Mouse (Mus musculus) midbrain, embryonic 12.5 days (tissue): ENCODE data around the gene Ccdc54. TPM values are rescaled to one million over a fixed set of nuclear protein-coding genes. Genes with fewer than 3 reads are reported as not detected.
A peak's percentile ranks its signal among the peaks of the same experiment; 100 is the strongest.

Source experiments
- ATAC-seq: fragments of 200-750 bp; cut with Nextera tagmentation; 2 replicates; pipeline ENCODE4 v1.8.0; 2017; ENCODE audit warnings: low read depth, moderate TSS enrichment, moderate library complexity; ENCODE audit not compliant: low FRiP score
- H3K27ac ChIP-seq: fragments of 300-500 bp; sonication (generic); replicated peaks from 2 replicates; pipeline ENCODE4 v1.5.1; 2016; ENCODE audit warnings: mild to moderate bottlenecking
- H3K27me3 ChIP-seq: fragments of 300-500 bp; sonication (generic); 2 replicates; pipeline ENCODE4 v1.6.1; 2016; ENCODE audit warnings: mild to moderate bottlenecking
- H3K36me3 ChIP-seq: fragments of 300-500 bp; sonication (generic); 2 replicates; pipeline ENCODE4 v1.6.1; 2016
- H3K4me1 ChIP-seq: fragments of 300-500 bp; sonication (generic); 2 replicates; pipeline ENCODE4 v1.6.1; 2016
- H3K4me2 ChIP-seq: fragments of 300-500 bp; sonication (generic); replicated peaks from 2 replicates; pipeline ENCODE4 v1.6.1; 2016; ENCODE audit warnings: mild to moderate bottlenecking, moderate library complexity
- H3K4me3 ChIP-seq: fragments of 300-500 bp; sonication (generic); 2 replicates; pipeline ENCODE4 v1.5.1; 2016; ENCODE audit warnings: mild to moderate bottlenecking
- H3K9ac ChIP-seq: fragments of 300-500 bp; sonication (generic); replicated peaks from 2 replicates; pipeline ENCODE4 v1.6.1; 2016; ENCODE audit warnings: mild to moderate bottlenecking, moderate library complexity
- H3K9me3 ChIP-seq: fragments of 300-500 bp; sonication (generic); 2 replicates; pipeline ENCODE4 v1.6.1; 2016; ENCODE audit warnings: mild to moderate bottlenecking
- WGBS: fragments of 180-500 bp; shearing (Covaris S2); methylation state at CpG from one replicate; pipeline ENCODE4 v1.1.7; 2016; 5-methylcytosine and 5-hydroxymethylcytosine counted together
- polyA plus RNA-seq: library from polyadenylated mRNA; unstranded; fragments of >200 nt; fragmentation: Nextera tagmentation; extraction: Ambion mirVana; gene quantifications from 2 replicates; pipeline ENCODE4 v1.2.1, GENCODE M21; 2016

The Ccdc54 gene
- polyA plus RNA-seq, result not detected in 2 replicates

DNA sequence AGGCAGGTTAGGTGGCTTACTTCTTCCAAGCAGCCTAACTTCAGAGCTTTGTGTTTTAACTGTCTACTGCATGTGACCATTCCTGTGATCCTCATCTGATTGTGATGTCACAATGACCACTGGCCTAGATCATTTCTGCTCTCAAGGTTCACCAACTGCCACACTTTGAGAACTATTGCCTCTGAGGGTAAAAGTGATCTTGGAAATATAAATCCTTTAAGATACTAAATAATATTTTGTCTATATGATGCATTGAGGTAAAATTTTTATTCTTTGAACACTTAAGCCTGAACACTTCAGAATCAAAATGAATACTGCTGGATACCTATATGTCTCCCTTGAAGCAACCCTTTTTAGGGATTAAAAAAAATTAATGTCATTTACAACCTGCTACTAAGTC is at the start of gene Ccdc54:
Gene Ccdc54 (minus strand): TSS at position 101 of the 400 bp plus-strand sequence.
- Histone ChIP-seq H3K4me1 (no peaks in the 10 kb centered on the region), H3K9ac (no peak within 1 kb of the TSS), H3K27me3 (peaks cover 3% of the 10 kb centered on the region; the same call in 1 of the 2 replicates), H3K36me3 (no peaks in the 10 kb centered on the region), H3K4me3 (no peak within 1 kb of the TSS), H3K4me2 (no peak within 1 kb of the TSS), H3K9me3 (no peaks in the 10 kb centered on the region), H3K27ac (no peak within 1 kb of the TSS)
- no peak for ATAC-seq

DNA sequence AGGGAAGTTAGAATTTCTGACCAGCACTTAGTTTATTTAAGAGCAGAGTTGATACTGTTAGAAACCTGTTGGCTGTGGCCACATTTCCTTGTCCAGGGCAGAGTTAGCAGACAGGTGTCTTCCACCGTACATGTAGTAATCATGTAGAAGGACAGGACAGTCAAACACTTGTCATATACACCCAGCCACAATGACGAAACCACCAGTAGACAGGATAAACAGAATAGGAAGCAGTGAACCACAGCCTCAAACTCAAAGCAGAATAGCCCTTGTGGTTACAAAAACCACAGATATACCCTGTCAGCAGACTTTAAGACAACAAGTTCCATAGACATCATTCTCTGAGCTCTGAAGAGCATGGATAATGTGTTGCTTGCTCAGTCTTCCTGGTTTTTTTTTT is 41.6 kb upstream of the Ccdc54 start:
- Histone ChIP-seq H3K36me3 (no peaks in the 10 kb centered on the region), H3K4me2 (no peak overlapping the region), H3K4me3 (no peak overlapping the region), H3K27ac (no peak overlapping the region), H3K27me3 (no peaks in the 10 kb centered on the region), H3K9me3 (no peaks in the 10 kb centered on the region), H3K9ac (no peak overlapping the region), H3K4me1 (no peaks in the 10 kb centered on the region)
- 87% methylated on average over 2 of the region's 2 CpGs for WGBS
- no peak for ATAC-seq

DNA sequence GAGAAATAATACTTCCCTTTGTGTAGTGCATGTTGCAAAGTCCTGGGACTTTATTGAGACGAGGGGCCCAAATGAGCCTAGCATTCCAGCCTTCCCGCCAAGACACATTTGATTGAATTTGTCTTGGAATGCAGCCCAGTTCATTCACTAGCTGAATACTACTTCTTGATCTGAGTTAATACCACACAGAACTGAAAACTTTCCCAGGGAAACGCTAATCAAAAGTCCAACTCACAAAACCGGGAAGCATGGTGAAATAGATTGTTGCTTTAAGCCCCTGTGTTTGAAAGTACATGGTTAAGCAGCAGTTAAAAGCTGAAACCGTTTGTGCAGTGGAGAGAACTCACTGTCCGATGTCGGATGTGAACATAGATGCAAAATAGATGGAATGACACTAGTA is 24.6 kb upstream of the Ccdc54 start:
- H3K9ac ChIP-seq, result no peak overlapping the region
- WGBS, result 44% methylated on average over 7 of the region's 7 CpGs
- ATAC-seq, result peak; percentile 66; the same call in 1 of the 2 replicates
- peak overlapping the region; percentile 46; the same call in 1 of the 2 replicates for H3K27ac ChIP-seq
- no peaks in the 10 kb centered on the region for H3K9me3 ChIP-seq
- H3K27me3 ChIP-seq, result peaks cover 29% of the 10 kb centered on the region
- no peaks in the 10 kb centered on the region for H3K4me1 ChIP-seq
- no peak overlapping the region for H3K4me3 ChIP-seq
- no peak overlapping the region for H3K4me2 ChIP-seq
- no peaks in the 10 kb centered on the region for H3K36me3 ChIP-seq

DNA sequence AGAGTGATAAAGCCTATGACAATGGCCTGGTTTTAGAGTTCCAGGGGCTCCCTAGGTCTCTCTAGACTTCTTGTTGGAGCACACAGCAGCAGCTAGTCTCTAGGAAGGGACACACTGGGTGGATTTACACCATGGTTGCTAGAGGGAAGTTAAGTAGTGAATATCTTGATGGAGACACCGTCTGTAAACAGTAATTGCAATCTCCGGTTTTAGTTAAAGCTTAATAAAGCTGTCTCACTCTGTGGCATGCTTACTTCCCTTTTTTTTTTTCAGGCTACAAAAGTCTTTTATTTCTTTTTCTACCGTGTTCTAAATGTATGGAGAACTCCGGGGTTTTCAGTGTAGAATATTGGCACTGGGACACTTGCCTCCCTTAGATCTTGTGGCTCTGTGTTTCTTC is 22.0 kb upstream of the Ccdc54 start:
- 77% methylated on average over 4 of the region's 4 CpGs for WGBS
- Histone ChIP-seq H3K36me3 (no peaks in the 10 kb centered on the region), H3K9me3 (no peaks in the 10 kb centered on the region), H3K4me2 (no peak overlapping the region), H3K4me1 (no peaks in the 10 kb centered on the region), H3K4me3 (no peak overlapping the region), H3K9ac (no peak overlapping the region), H3K27me3 (peaks cover 44% of the 10 kb centered on the region), H3K27ac (no peak overlapping the region)
- ATAC-seq, result no peak

DNA sequence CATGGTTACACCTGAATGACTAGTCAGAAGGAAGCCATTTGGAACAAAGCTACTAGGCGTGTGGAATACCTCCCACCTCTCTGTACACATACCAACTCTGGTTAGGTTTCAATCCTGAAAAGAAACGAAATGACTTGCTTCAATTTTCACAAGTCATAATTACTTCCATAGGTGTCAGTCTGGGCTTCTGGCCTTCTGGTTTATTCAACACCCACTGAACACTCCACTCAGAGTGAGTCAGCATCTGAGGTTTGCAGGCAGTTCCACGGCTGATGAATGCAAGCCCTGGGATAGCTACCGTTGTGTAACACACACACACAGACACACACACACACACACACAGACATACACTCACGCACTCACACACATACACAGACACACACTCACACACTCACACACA is 19.6 kb upstream of the Ccdc54 start:
- 80% methylated on average over 5 of the region's 5 CpGs for WGBS
- no peak overlapping the region for H3K9ac ChIP-seq
- no peaks in the 10 kb centered on the region for H3K9me3 ChIP-seq
- no peak overlapping the region for H3K4me3 ChIP-seq
- H3K27ac ChIP-seq, result no peak overlapping the region
- 0 out of 2 replicates have a peak, but pooled peaks cover 3% of the 10 kb centered on the region for H3K4me1 ChIP-seq
- no peak for ATAC-seq
- H3K27me3 ChIP-seq, result peaks cover 59% of the 10 kb centered on the region
- no peaks in the 10 kb centered on the region for H3K36me3 ChIP-seq
- H3K4me2 ChIP-seq, result no peak overlapping the region

DNA sequence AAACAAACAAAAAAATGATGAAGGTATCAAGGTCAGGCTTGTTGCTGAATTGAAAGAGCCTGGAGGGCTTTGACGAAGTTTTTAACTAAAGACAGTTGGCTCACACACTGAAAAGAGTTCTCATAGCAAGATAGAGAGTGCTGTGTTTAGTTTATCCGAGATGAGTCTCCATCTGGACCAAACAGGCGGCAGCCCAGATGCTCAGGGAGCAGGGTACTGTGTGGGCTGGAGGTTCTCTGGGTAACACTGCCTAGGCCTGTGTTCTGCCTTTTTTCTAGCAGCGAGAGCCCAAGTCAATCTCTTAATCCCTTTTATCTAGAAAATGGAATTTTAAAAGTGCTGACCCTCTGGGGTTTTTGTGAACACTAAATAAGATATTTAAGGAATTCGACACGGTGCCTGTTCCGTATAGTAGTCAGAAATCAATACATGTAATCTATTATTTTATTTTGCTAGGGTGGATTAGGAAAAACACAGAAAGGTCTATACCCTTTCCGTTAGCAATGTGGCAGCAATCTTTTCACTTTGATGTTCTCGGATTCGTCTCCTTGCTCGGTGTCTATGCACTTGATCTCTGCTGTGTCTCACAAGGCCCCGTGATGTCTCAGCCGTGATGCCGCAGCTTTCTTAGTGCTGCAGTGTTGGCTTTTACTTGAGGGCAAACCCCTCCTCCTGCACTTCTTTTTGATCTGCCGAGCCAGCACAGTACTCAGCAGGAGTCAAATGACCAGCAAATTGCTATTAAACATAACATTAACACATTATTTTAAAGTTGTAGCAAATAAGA is 17.0 kb upstream of the Ccdc54 start:
- no peak overlapping the region for H3K4me2 ChIP-seq
- ATAC-seq, result peak; percentile 88

DNA sequence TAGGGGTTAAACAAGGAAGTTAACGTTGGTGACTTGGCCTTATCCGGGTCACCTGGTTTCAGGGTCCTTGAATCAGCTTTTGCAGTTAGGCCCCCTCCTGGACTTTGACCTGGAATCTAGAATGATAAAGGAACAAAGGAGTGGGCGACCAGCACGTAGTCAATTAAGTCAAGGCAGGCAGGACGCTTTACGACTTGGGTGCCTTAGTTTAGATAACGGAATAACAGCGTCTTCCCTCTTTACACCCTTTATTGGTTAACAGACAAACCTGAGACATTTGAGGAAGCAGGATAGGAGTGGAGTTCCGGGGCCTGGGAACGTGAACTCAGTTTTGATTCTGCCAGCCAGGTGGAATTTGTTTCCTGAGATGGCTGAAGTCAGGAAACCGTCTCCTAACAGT is 13.9 kb upstream of the Ccdc54 start:
- Histone ChIP-seq H3K9ac (no peak overlapping the region), H3K9me3 (no peaks in the 10 kb centered on the region), H3K4me3 (no peak overlapping the region), H3K27me3 (peaks cover 71% of the 10 kb centered on the region), H3K27ac (no peak overlapping the region), H3K4me1 (0 out of 2 replicates have a peak, but pooled peaks cover 3% of the 10 kb centered on the region), H3K36me3 (no peaks in the 10 kb centered on the region), H3K4me2 (no peak overlapping the region)
- no peak for ATAC-seq
- 78% methylated on average over 11 of the region's 11 CpGs for WGBS

More for the DNA sequence above, 17.0 kb upstream of the Ccdc54 start:
- Histone ChIP-seq H3K36me3 (no peaks in the 10 kb centered on the region), H3K9me3 (no peaks in the 10 kb centered on the region), H3K4me3 (no peak overlapping the region), H3K27me3 (peaks cover 74% of the 10 kb centered on the region), H3K9ac (no peak overlapping the region), H3K4me1 (0 out of 2 replicates have a peak, but pooled peaks cover 3% of the 10 kb centered on the region), H3K27ac (no peak overlapping the region)
- 19% methylated on average over 15 of the region's 15 CpGs for WGBS

DNA sequence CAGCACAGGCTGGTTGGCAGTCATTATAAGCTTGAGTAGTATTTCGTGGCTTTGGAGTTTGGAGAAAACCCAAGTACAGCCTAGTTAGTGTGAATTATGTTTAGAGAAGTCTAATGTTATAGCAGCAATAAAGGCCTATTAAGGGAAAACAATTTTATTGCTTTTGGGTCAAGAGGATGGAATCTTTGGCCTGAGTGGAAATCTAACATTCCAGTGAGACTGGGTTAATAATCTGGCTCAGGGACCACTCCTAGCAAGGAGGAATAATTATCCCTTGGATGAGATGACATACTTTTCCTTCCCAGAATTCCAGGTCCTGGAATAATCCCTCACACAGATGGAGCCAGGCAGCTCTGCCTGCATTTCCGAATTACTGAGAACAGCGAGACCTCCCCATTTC is 11.0 kb upstream of the Ccdc54 start:
- no peak for ATAC-seq
- Histone ChIP-seq H3K27ac (no peak overlapping the region), H3K27me3 (peaks cover 65% of the 10 kb centered on the region), H3K4me2 (no peak overlapping the region), H3K4me1 (no peaks in the 10 kb centered on the region), H3K9me3 (no peaks in the 10 kb centered on the region), H3K4me3 (no peak overlapping the region), H3K9ac (no peak overlapping the region), H3K36me3 (no peaks in the 10 kb centered on the region)
- 77% methylated on average over 3 of the region's 3 CpGs for WGBS

DNA sequence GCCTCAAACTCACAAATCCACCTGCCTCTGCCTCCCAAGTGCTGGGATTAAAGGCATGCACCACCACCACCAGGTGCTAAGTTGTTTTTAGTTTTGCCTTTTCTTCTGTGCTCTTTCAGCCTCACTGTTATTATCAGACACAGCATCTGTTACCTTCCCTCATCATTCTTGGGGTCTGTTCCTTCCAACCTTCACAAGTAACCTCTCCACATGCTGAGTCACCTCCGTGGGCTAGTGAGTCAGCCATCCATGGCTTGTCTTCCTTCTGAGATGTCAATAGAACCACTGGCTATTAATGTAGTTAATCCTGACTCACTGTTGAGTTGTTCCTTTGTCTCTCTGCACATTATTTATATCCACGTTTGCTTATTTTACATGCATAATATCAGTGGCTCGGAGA is 9.7 kb upstream of the Ccdc54 start:
- no peak overlapping the region for H3K4me3 ChIP-seq
- no peak overlapping the region for H3K27ac ChIP-seq
- no peak overlapping the region for H3K4me2 ChIP-seq
- H3K27me3 ChIP-seq, result peaks cover 54% of the 10 kb centered on the region
- no peak overlapping the region for H3K9ac ChIP-seq
- WGBS, result 82% methylated on average over 3 of the region's 3 CpGs
- H3K36me3 ChIP-seq, result no peaks in the 10 kb centered on the region
- no peak for ATAC-seq
- no peaks in the 10 kb centered on the region for H3K9me3 ChIP-seq
- H3K4me1 ChIP-seq, result no peaks in the 10 kb centered on the region

DNA sequence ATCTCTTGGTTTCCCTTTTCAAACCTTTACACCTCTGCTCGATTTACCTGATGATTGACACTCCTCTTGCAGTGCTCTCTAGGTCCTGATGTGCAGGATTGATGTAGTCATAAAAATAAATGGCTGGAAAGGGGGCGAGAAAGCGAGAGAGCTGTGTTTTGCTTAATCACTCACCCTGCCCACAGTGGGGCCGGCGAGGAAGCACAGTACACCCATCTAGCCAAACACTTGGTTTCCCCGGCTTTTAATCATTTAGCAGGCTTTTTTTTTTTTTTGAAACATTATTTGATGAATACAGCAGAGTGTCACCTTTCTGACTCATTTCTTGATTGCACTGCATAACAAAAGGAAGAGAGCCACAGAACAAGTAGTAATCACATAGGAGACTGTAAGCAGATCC is 5.7 kb upstream of the Ccdc54 start:
- 85% methylated on average over 6 of the region's 6 CpGs for WGBS
- Histone ChIP-seq H3K9ac (no peak overlapping the region), H3K27ac (no peak overlapping the region), H3K36me3 (no peaks in the 10 kb centered on the region), H3K4me3 (no peak overlapping the region), H3K4me2 (no peak overlapping the region), H3K27me3 (peaks cover 20% of the 10 kb centered on the region), H3K4me1 (no peaks in the 10 kb centered on the region), H3K9me3 (no peaks in the 10 kb centered on the region)
- no peak for ATAC-seq

DNA sequence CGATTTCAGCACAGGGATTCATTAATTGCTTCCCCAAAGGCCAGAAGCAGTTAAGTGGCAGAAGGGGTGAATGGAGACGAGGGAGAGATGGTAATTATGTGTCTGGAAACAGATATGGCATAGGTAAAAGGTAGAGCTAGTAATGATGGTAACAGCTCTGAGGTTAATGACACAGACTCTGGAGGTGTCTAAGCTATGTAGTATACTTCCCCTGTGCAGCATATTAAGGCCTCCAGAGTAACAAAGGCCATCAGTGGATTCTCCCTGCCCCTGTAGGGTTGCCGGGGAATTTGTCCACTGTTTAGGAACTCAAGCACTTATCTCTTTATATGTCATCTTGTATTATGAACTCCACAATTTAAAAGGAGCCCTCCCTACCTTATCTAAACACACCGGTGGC is 5.2 kb upstream of the Ccdc54 start:
- no peaks in the 10 kb centered on the region for H3K4me1 ChIP-seq
- no peak overlapping the region for H3K4me3 ChIP-seq
- H3K27ac ChIP-seq, result no peak overlapping the region
- no peaks in the 10 kb centered on the region for H3K36me3 ChIP-seq
- H3K4me2 ChIP-seq, result no peak overlapping the region
- 70% methylated on average over 4 of the region's 4 CpGs for WGBS
- no peaks in the 10 kb centered on the region for H3K9me3 ChIP-seq
- no peak for ATAC-seq
- H3K27me3 ChIP-seq, result peaks cover 15% of the 10 kb centered on the region
- no peak overlapping the region for H3K9ac ChIP-seq

DNA sequence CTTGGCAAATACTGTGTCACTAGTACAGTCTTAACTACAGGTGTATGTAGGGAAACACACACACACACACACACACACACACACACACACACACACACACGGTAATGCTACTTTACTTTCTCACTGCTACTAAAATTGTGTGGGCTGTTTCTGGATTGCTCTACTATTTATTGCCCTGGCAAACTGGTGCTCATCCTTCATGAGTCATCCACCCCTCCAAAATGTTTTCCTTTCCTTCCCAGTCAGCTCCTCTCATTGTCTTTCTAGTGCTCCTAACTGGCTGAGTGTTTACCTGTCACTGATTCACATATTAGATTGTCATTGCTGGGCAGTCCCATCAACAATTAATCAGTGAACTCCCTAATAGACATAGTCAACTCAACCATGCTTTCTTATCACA is 3.9 kb upstream of the Ccdc54 start:
- H3K4me2 ChIP-seq, result no peak overlapping the region
- WGBS, result 93% methylated on average over 1 of the region's 1 CpGs
- H3K4me1 ChIP-seq, result no peaks in the 10 kb centered on the region
- no peaks in the 10 kb centered on the region for H3K9me3 ChIP-seq
- H3K36me3 ChIP-seq, result no peaks in the 10 kb centered on the region
- H3K27ac ChIP-seq, result no peak overlapping the region
- peaks cover 8% of the 10 kb centered on the region; the same call in 1 of the 2 replicates for H3K27me3 ChIP-seq
- H3K4me3 ChIP-seq, result no peak overlapping the region
- H3K9ac ChIP-seq, result no peak overlapping the region
- ATAC-seq, result no peak

DNA sequence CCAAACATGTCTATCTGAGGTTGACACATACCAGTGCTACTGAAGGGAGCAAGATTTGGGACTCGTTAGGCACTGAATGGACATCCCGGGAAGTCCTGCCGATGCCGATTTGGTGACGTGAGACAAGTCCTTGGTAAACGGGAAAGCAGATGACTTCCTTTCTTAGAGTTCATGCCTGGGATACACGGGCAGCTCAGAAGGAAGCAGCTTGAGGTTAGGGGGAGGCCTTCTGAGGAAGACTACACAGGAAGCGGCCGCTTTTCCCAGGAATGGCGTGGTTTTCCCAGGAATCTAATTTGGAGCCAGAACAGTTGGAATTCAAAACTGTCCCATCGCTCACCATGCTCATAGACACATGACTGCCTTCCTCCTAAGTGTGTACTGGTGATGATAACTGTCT is 2.4 kb upstream of the Ccdc54 start:
- H3K9me3 ChIP-seq, result no peaks in the 10 kb centered on the region
- H3K27me3 ChIP-seq, result no peaks in the 10 kb centered on the region
- no peaks in the 10 kb centered on the region for H3K4me1 ChIP-seq
- H3K36me3 ChIP-seq, result no peaks in the 10 kb centered on the region
- no peak overlapping the region for H3K27ac ChIP-seq
- no peak overlapping the region for H3K9ac ChIP-seq
- no peak for ATAC-seq
- 91% methylated on average over 11 of the region's 11 CpGs for WGBS
- no peak overlapping the region for H3K4me3 ChIP-seq
- no peak overlapping the region for H3K4me2 ChIP-seq
